30 mouse cellular contexts compared by ENCODE assay signal in the genomic region with DNA sequence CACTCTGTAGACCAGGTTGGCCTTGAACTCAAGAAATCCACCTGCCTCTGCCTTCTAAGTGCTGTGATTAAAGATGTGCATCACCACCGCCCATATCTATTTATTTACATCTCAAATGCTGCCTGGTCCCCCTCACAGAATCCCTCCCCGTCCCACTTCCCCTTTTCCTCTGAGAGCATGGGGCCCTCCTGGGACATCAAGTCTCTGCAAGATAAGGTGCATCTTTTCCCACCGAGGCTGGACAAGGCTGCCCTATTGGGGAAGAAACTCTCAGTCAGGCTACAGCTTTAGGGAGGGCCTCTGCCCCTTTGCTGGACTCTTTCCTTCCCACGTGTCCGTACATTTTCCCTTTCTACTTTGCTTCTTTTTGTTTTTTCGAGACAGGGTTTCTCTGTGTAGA. TPM values are rescaled to one million over a fixed set of nuclear protein-coding genes. Genes with fewer than 3 reads are reported as not detected.
DNase-seq lines count a peak whose midpoint lies in the region; ATAC-seq and TF ChIP-seq lines count a peak whose summit lies in the region.
"Had no signal": no experiment of that assay in that cellular context is flagged by ENCODE, and none has a peak within 500 bp of the region (broad histone marks: within the 10 kb centered on the region; RNA-seq: fewer than 3 reads in every experiment).

No protein-coding gene starts in this region.

- TF ChIP-seq RAD21 in CH12.LX (IDR thresholded peaks at IDR 0.05; ENCODE audit: low read depth, low read length): no peak

- peak; percentile 50; the same call in 1 of the 2 replicates for TF ChIP-seq EP300 in CH12.LX (IDR thresholded peaks at IDR 0.05; ENCODE audit: low read length)

- peak overlapping the region; percentile 17; the same call in 1 of the 2 replicates for H3K27ac ChIP-seq in forebrain, embryonic 15.5 days (replicated peaks)
- no peak overlapping the region for H3K27ac ChIP-seq in forebrain, embryonic 13.5 days
- 0 out of 2 replicates have a peak overlapping the region, but pooled peaks have one; percentile 6 for H3K27ac ChIP-seq in heart, embryonic 15.5 days
- H3K27ac ChIP-seq in CH12.LX (ENCODE audit: insufficient read depth, low read depth): no peak overlapping the region
- H3K27ac ChIP-seq: embryonic facial prominence, embryonic 13.5 days; neural tube, embryonic 12.5 days; stomach, embryonic 15.5 days had no signal

- no peak for ATAC-seq in forebrain, embryonic 15.5 days (replicated peaks)
- no peak for ATAC-seq in forebrain, embryonic 13.5 days
- no peak for ATAC-seq in heart, embryonic 15.5 days (replicated peaks; ENCODE audit: insufficient number of reproducible peaks, insufficient read depth, low FRiP score, low read depth)
- ATAC-seq: forebrain, embryonic 14.5 days; inflammation-experienced regulatory T-cells, adult 6 months; liver, postnatal 0 days; lung, postnatal 0 days had no signal

- dilution Hi-C loops in CH12.LX (cut with MboI; ENCODE audit: extremely low pct_ligation_motif_present, extremely low pct_unique_long_range_greater_than_20kb, low sequenced_read_pairs): no loop called here

- peaks cover 42% of the 10 kb centered on the region for H3K36me3 ChIP-seq in forebrain, embryonic 15.5 days
- H3K36me3 ChIP-seq in forebrain, embryonic 13.5 days (ENCODE audit: poor library complexity, severe bottlenecking): peaks cover 50% of the 10 kb centered on the region
- H3K36me3 ChIP-seq in heart, embryonic 15.5 days: peaks cover 46% of the 10 kb centered on the region
- peaks cover 42 to 45% of the 10 kb centered on the region in 2 experiments for H3K36me3 ChIP-seq in CH12.LX (replicated peaks in 1 of 2; ENCODE audit: control insufficient read depth in 1 of 2, insufficient read depth in 1 of 2, low read length in 1 of 2)

- no peaks in the 10 kb centered on the region for H3K79me2 ChIP-seq in CH12.LX (replicated peaks; ENCODE audit: control insufficient read depth, extremely low read depth, insufficient read depth, poor library complexity, severe bottlenecking)

- H3K9me3 ChIP-seq in forebrain, embryonic 15.5 days: no peaks in the 10 kb centered on the region
- no peaks in the 10 kb centered on the region for H3K9me3 ChIP-seq in forebrain, embryonic 13.5 days (replicated peaks)
- H3K9me3 ChIP-seq in heart, embryonic 15.5 days (replicated peaks): no peaks in the 10 kb centered on the region
- no peaks in the 10 kb centered on the region for H3K9me3 ChIP-seq in CH12.LX (replicated peaks; ENCODE audit: low read length)
- H3K9me3 ChIP-seq: embryonic facial prominence, embryonic 13.5 days; hindbrain, embryonic 12.5 days; midbrain, embryonic 12.5 days; neural tube, embryonic 12.5 days; stomach, embryonic 15.5 days had no signal

- H3K4me3 ChIP-seq in forebrain, embryonic 15.5 days: no peak overlapping the region
- no peak overlapping the region for H3K4me3 ChIP-seq in forebrain, embryonic 13.5 days
- H3K4me3 ChIP-seq in heart, embryonic 15.5 days: no peak overlapping the region
- H3K4me3 ChIP-seq in CH12.LX (replicated peaks in 1 of 3; ENCODE audit: low read depth in 2 of 3, low read length in 2 of 3, poor library complexity in 1 of 3): no peak overlapping the region
- H3K4me3 ChIP-seq: embryonic facial prominence, embryonic 13.5 days; erythroblast, embryonic 14.5 days; heart, adult 2 months; hindbrain, embryonic 12.5 days; midbrain, embryonic 12.5 days; neural tube, embryonic 12.5 days; stomach, embryonic 15.5 days had no signal

- TF ChIP-seq CTCF in CH12.LX (conservative IDR thresholded peaks at IDR 0.05 in 1 of 2, IDR thresholded peaks at IDR 0.05 in 1 of 2; ENCODE audit: low read depth in 2 of 2, low read length in 2 of 2): no peak

- no peak overlapping the region for H3K4me2 ChIP-seq in forebrain, embryonic 15.5 days (replicated peaks)
- H3K4me2 ChIP-seq in forebrain, embryonic 13.5 days: no peak overlapping the region
- no peak overlapping the region for H3K4me2 ChIP-seq in heart, embryonic 15.5 days
- H3K4me2 ChIP-seq in CH12.LX (ENCODE audit: insufficient read depth, low read depth, poor library complexity, severe bottlenecking): no peak overlapping the region
- H3K4me2 ChIP-seq: embryonic facial prominence, embryonic 13.5 days; hindbrain, embryonic 12.5 days; midbrain, embryonic 12.5 days; neural tube, embryonic 12.5 days; stomach, embryonic 15.5 days had no signal

- 85% methylated on average over 6 of the region's 6 CpGs for WGBS in forebrain, embryonic 15.5 days
- 85% methylated on average over 6 of the region's 6 CpGs for WGBS in forebrain, embryonic 13.5 days
- WGBS in heart, embryonic 15.5 days: 59% methylated on average over 6 of the region's 6 CpGs

- H3K4me1 ChIP-seq in forebrain, embryonic 15.5 days: peaks cover 13% of the 10 kb centered on the region; the same call in 1 of the 2 replicates
- H3K4me1 ChIP-seq in forebrain, embryonic 13.5 days: peaks cover 7% of the 10 kb centered on the region; the same call in 1 of the 2 replicates
- H3K4me1 ChIP-seq in heart, embryonic 15.5 days (replicated peaks): peaks cover 54% of the 10 kb centered on the region
- H3K4me1 ChIP-seq in CH12.LX (ENCODE audit: control insufficient read depth in 1 of 2, insufficient read depth in 2 of 2): peaks cover 13 to 34% of the 10 kb centered on the region in 2 experiments
- H3K4me1 ChIP-seq: neural tube, embryonic 12.5 days had no signal

- no peaks in the 10 kb centered on the region for H3K27me3 ChIP-seq in forebrain, embryonic 15.5 days
- H3K27me3 ChIP-seq in forebrain, embryonic 13.5 days: no peaks in the 10 kb centered on the region
- no peaks in the 10 kb centered on the region for H3K27me3 ChIP-seq in heart, embryonic 15.5 days
- H3K27me3 ChIP-seq in CH12.LX (replicated peaks): no peaks in the 10 kb centered on the region
- H3K27me3 ChIP-seq: embryonic facial prominence, embryonic 13.5 days; hindbrain, embryonic 12.5 days; midbrain, embryonic 12.5 days; neural tube, embryonic 12.5 days; stomach, embryonic 15.5 days had no signal

- H3K9ac ChIP-seq in forebrain, embryonic 15.5 days (replicated peaks): no peak overlapping the region
- no peak overlapping the region for H3K9ac ChIP-seq in forebrain, embryonic 13.5 days
- no peak overlapping the region for H3K9ac ChIP-seq in heart, embryonic 15.5 days
- no peak overlapping the region for H3K9ac ChIP-seq in CH12.LX (ENCODE audit: insufficient read depth, low read depth)
- H3K9ac ChIP-seq: embryonic facial prominence, embryonic 13.5 days; liver, postnatal 0 days; midbrain, embryonic 12.5 days; neural tube, embryonic 12.5 days; stomach, embryonic 15.5 days had no signal

- TF ChIP-seq POLR2A in CH12.LX (IDR thresholded peaks at IDR 0.05; ENCODE audit: low read depth, low read length): no peak

- DNase-seq in heart, adult 9 months (ENCODE audit: low spot score in 2 of 2): no peak
- peak; percentile 64 for DNase-seq in CH12.LX (ENCODE audit: extremely low read depth)
- peak; percentile 34 for DNase-seq in c-Kit-positive CD71-negative TER-119-negative erythroid progenitor cells, embryonic 14.5 days (ENCODE audit: low read depth)
- DNase-seq in embryo, embryonic 11 days: no peak
- DNase-seq in ovary, postnatal 14 days (ENCODE audit: low spot score): no peak
- DNase-seq: adrenal gland, postnatal 25 days; cerebellum, adult 11-12 months; cerebellum, postnatal 25 days; gastrocnemius, postnatal 25 days; heart, postnatal 14 days; kidney, adult 2 months; kidney, postnatal 10 days; liver, postnatal 0 days; right cerebral cortex, postnatal 4 days; thymus, adult 18-20 months; thymus, postnatal 4 days had no signal

- in situ Hi-C loops in CH12.LX (cut with MboI; ENCODE audit: low pct_ligation_motif_present, low pct_unique_long_range_greater_than_20kb, low sequenced_read_pairs): no loop called here

TF ChIP-seq in CH12.LX, 34 proteins besides CTCF, POLR2A, EP300 and RAD21 (continues in another document):
- TF ChIP-seq IRF4 (IDR thresholded peaks at IDR 0.05; ENCODE audit: low read depth, low read length): peak; percentile 74

RNA-seq across cellular contexts. Expression of gene Stab1, which starts 1.1 kb away (rescaled TPM):
- polyA plus RNA-seq in forebrain, embryonic 15.5 days (2015; fragmentation: Nextera tagmentation; extraction: Ambion mirVana): 12.9 and 19.0 TPM in 2 replicates
- 13.5 and 16.3 TPM in 2 replicates for polyA plus RNA-seq in forebrain, embryonic 13.5 days (2015; fragmentation: Nextera tagmentation; extraction: Ambion mirVana)
- polyA plus RNA-seq in heart, embryonic 15.5 days (2015; fragmentation: Nextera tagmentation; extraction: Ambion mirVana): 43.7 and 46.8 TPM in 2 replicates
- 3.9 and 4.4 TPM in 2 replicates for total RNA-seq in CH12.LX (2012; rRNA removed)
- 4.6 and 5.8 TPM in 2 replicates for total RNA-seq in CH12.LX (2014; rRNA removed)
- polyA plus RNA-seq in CH12.LX (2012; ENCODE audit: insufficient read length, low read depth): 11.2 TPM in 2 replicates

RNA-seq across cellular contexts. Expression of gene Tnnc1, which starts 38.6 kb away (rescaled TPM):
- polyA plus RNA-seq in forebrain, embryonic 15.5 days (2015; fragmentation: Nextera tagmentation; extraction: Ambion mirVana): 1.7 and 2.2 TPM in 2 replicates
- polyA plus RNA-seq in forebrain, embryonic 13.5 days (2015; fragmentation: Nextera tagmentation; extraction: Ambion mirVana): 0.84 and 2.2 TPM in 2 replicates
- polyA plus RNA-seq in heart, embryonic 15.5 days (2015; fragmentation: Nextera tagmentation; extraction: Ambion mirVana): 3,799 and 4,649 TPM in 2 replicates
- total RNA-seq in CH12.LX (2012; rRNA removed): 0.25 and 0.29 TPM in 2 replicates
- total RNA-seq in CH12.LX (2014; rRNA removed): 0.63 and 0.86 TPM in 2 replicates
- 0.66 and 1.0 TPM in 2 replicates for polyA plus RNA-seq in CH12.LX (2012; ENCODE audit: insufficient read length, low read depth)
- polyA plus RNA-seq: inflammation-experienced regulatory T-cells, adult 6 months; liver, adult 2 months had no signal

RNA-seq across cellular contexts. Expression of gene Nt5dc2, which starts 38.7 kb away (rescaled TPM):
- 223 and 240 TPM in 2 replicates for polyA plus RNA-seq in forebrain, embryonic 15.5 days (2015; fragmentation: Nextera tagmentation; extraction: Ambion mirVana)
- 306 and 325 TPM in 2 replicates for polyA plus RNA-seq in forebrain, embryonic 13.5 days (2015; fragmentation: Nextera tagmentation; extraction: Ambion mirVana)
- 278 and 339 TPM in 2 replicates for polyA plus RNA-seq in heart, embryonic 15.5 days (2015; fragmentation: Nextera tagmentation; extraction: Ambion mirVana)
- total RNA-seq in CH12.LX (2012; rRNA removed) (41.6 and 52.5 TPM in 2 replicates), CH12.LX (2014; rRNA removed) (2.9 and 4.0 TPM in 2 replicates)
- 3.3 and 5.7 TPM in 2 replicates for polyA plus RNA-seq in CH12.LX (2012; ENCODE audit: insufficient read length, low read depth)
- polyA plus RNA-seq: inflammation-experienced regulatory T-cells, adult 6 months had no signal

RNA-seq across cellular contexts. Expression of gene Smim4, which starts 40.8 kb away (rescaled TPM):
- polyA plus RNA-seq in forebrain, embryonic 15.5 days (2015; fragmentation: Nextera tagmentation; extraction: Ambion mirVana): 66.1 and 74.5 TPM in 2 replicates
- 76.6 and 82.2 TPM in 2 replicates for polyA plus RNA-seq in forebrain, embryonic 13.5 days (2015; fragmentation: Nextera tagmentation; extraction: Ambion mirVana)
- 75.6 and 94.1 TPM in 2 replicates for polyA plus RNA-seq in heart, embryonic 15.5 days (2015; fragmentation: Nextera tagmentation; extraction: Ambion mirVana)
- total RNA-seq in CH12.LX (2012; rRNA removed) (38.0 and 45.8 TPM in 2 replicates), CH12.LX (2014; rRNA removed) (13.5 and 19.1 TPM in 2 replicates)
- 24.0 and 26.1 TPM in 2 replicates for polyA plus RNA-seq in CH12.LX (2012; ENCODE audit: insufficient read length, low read depth)

RNA-seq across cellular contexts. Expression of gene Nisch, which starts 47.2 kb away (rescaled TPM):
- polyA plus RNA-seq in forebrain, embryonic 15.5 days (2015; fragmentation: Nextera tagmentation; extraction: Ambion mirVana): 339 and 356 TPM in 2 replicates
- polyA plus RNA-seq in forebrain, embryonic 13.5 days (2015; fragmentation: Nextera tagmentation; extraction: Ambion mirVana): 298 and 341 TPM in 2 replicates
- 287 and 381 TPM in 2 replicates for polyA plus RNA-seq in heart, embryonic 15.5 days (2015; fragmentation: Nextera tagmentation; extraction: Ambion mirVana)
- 76.1 and 85.2 TPM in 2 replicates for total RNA-seq in CH12.LX (2012; rRNA removed)
- total RNA-seq in CH12.LX (2014; rRNA removed): 43.1 and 46.3 TPM in 2 replicates
- 149 and 180 TPM in 2 replicates for polyA plus RNA-seq in CH12.LX (2012; ENCODE audit: insufficient read length, low read depth)

Comparison
In these comparisons a context has a peak if more than half of its experiments do, and no peak if none do; other contexts are left out.
1. H3K27ac ChIP-seq: peak in forebrain, embryonic 15.5 days (single experiment) and heart, embryonic 15.5 days (single experiment); none in forebrain, embryonic 13.5 days (single experiment) and CH12.LX (single experiment).
2. DNase-seq: peak in CH12.LX (single experiment) and c-Kit-positive CD71-negative TER-119-negative erythroid progenitor cells, embryonic 14.5 days (single experiment); none in heart, adult 9 months (0 of 2), embryo, embryonic 11 days (single experiment) and ovary, postnatal 14 days (single experiment).
3. RNA of gene Tnnc1, which starts 38.6 kb away (polyA plus RNA-seq): 3,799 to 4,649 TPM in heart, embryonic 15.5 days; 1.7 to 2.2 TPM in forebrain, embryonic 15.5 days, 0.84 to 2.2 TPM in forebrain, embryonic 13.5 days and 0.66 to 1.0 TPM in CH12.LX; every median in the first group is over 1,000 times any median in the second.
4. RNA of gene Nt5dc2, which starts 38.7 kb away (polyA plus RNA-seq): 306 to 325 TPM in forebrain, embryonic 13.5 days, 278 to 339 TPM in heart, embryonic 15.5 days and 223 to 240 TPM in forebrain, embryonic 15.5 days; 3.3 to 5.7 TPM in CH12.LX; every median in the first group is over 10 times any median in the second.